Mouse (Mus musculus) MN1 (cell line): ENCODE results near the gene Daxx.
A peak's percentile ranks its signal among the peaks of the same experiment; 100 is the strongest.
"Not testable (repeated sequence)": the region's sequence is repeated elsewhere in the genome, so short reads cannot be mapped to it uniquely, and the experiment has no call there.

Experiments used
- DNase-seq: peaks from one replicate; pipeline ENCODE4 v3.0.0-alpha.2; 2016; ENCODE audit warnings: low spot score

Gene Daxx

DNA sequence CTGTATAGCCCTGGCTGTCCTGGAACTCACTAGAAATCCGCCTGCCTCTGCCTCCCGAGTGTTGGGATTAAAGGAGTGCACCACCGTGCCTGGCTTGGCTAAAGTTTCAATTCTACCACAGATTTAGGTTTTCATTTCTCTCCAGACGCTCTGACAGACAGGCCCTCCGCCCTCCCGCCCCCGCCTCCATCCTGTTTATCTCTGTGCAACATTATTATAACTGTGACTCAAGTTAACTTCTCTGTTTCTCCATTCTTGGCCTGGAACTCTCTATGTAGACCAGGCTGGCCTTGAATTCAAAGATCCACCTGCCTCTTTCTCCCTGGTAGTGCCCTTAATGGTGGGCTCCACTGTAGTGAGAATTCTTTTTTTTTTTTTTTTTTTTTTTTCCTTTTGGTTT lies 6.7 kb upstream of the Daxx start:
- DNase-seq, result no peak

DNA sequence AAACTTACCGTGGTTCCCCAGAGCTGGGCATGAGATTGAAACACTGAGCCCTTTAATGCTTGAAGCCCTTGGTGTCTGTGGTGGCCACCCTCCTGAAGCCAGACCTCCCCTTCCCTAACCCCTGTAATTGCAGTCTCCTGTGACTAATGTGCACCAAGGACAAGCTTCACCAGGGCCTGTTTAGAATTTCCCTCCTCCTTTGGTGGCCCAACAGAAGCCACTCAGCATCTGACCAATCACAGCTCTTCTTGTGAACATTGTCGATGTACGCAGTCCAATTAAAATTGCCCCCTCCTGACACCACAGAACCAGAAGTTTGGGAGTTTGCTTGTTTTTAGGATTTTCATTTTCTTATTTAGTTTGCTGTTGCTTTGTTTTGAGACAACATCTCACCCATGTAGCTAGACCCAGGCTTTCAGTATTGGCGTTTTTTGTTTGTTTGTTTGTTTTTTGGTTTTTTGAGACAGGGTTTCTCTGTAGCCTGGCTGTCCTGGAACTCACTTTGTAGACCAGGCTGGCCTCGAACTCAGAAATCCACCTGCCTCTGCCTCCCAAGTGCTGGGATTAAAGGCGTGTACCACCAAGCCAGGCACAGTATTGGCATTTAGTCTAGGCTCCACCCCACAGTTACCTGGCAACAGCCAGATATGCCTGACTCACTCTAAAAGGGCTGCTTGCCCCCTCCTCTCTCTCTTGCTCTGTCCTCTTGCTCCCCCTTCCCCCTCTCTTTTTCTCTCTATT lies 5.1 kb upstream of the Daxx start:
- DNase-seq, result not testable (repeated sequence)

- DNase-seq, result not testable (repeated sequence)
Observed at GRCm38 (mm10) chr17:33904835-33905234, 4.4 kb upstream of the Daxx start, which contains the start of gene Platr17. TSS of gene Platr17 (plus strand) at chr17:33905135.

DNA sequence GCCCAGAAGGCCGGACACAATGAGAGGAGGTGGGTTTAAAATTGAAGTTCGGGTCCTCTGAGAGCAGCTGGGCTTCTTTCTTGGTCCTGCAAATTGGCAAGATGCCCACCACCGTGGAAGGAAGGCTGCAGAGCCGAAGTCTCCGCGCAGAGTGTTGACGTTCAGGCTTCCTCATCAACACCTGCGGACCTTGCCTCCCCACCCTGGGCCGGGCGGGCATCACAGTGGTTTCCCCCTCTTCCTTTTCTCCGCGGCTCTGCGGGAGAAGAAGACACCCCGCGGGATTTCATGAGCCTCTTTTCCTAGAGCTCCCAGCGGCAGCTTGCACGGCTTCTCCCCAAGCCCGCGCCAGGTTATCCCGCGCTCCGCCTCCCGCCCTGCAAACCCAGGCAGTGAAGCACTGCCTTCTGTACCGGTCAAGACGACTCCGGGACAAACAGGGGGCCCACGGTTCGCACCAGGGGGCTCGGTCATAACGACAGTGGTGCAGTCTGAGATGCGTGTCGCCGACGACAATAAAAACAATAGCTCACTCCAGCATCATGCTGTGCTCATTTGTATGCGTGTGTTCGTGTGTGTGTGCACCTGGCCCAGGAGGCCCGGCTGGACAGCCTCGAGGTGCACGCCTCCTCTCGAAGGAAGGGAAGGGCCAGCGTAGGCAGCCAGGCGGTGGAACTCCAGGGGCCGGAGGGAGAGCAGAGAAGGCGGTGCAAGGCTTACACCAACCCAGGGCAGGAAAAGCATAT lies 710 bp upstream of the Daxx start:
- DNase-seq, result peak; percentile 72

- peak; percentile 65 for DNase-seq
Observed at GRCm38 (mm10) chr17:33909869-33910250, 646 bp downstream of the Daxx start.

GRCm38 (mm10) chr17:33910346-33911051 lies 1.3 kb downstream of the Daxx start:
- peak; percentile 53 for DNase-seq

DNA sequence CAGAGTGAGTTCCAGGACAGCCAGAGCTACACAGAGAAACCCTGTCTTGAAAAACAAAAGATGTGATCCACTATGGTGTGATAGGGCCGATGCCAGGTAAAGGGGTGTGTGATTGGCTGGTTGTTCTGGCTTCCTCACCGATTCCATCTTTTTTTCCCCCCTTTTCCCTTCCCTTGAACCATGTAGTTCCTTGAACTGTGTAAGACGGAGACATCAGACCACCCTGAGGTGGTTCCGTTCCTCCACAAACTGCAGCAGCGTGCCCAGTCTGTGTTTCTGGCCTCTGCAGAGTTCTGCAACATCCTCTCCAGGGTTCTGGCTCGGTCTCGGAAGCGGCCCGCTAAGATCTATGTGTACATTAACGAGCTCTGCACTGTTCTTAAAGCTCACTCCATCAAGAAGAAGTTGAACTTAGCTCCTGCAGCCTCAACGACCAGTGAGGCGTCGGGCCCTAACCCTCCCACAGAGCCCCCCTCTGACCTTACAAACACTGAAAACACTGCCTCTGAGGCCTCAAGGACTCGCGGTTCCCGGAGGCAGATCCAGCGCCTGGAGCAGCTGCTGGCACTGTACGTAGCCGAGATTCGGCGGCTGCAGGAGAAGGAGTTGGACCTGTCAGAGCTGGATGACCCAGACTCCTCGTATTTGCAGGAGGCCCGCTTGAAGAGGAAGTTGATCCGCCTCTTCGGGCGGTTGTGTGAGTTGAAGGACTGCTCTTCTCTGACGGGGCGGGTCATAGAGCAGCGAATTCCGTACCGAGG lies 2.0 kb downstream of the Daxx start:
- no peak for DNase-seq

- no peak for DNase-seq
Observed at GRCm38 (mm10) chr17:33911813-33912414, 2.7 kb downstream of the Daxx start.

DNA sequence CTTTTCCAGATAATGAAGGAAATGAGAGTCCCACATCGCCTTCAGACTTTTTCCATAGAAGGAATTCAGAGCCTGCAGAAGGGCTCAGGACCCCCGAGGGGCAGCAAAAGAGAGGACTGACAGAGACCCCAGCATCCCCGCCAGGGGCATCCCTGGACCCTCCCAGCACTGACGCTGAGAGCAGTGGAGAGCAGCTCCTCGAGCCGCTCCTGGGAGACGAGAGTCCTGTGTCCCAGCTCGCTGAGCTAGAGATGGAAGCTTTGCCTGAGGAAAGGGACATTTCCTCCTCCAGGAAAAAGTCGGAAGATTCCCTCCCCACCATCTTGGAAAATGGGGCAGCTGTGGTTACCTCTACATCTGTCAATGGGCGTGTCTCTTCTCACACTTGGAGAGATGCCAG lies 4.0 kb downstream of the Daxx start:
- DNase-seq, result no peak

DNA sequence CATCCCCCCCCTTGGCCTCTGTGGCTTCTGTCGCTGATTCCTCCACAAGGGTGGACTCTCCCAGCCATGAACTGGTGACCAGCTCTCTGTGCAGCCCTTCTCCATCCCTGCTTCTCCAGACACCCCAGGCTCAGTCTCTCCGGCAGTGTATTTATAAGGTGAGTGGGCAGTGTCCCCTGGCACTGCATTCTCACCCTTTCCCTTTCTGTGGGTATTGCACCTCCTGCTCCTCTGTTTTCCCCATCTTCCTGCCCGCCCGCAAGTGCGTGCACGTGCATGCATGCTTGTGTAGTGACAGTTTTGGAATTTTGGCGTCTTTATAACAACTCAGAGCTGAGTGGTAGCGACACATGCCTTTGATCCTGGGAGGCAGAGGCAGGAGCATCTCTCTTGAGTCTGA lies 4.7 kb downstream of the Daxx start:
- no peak for DNase-seq

DNA sequence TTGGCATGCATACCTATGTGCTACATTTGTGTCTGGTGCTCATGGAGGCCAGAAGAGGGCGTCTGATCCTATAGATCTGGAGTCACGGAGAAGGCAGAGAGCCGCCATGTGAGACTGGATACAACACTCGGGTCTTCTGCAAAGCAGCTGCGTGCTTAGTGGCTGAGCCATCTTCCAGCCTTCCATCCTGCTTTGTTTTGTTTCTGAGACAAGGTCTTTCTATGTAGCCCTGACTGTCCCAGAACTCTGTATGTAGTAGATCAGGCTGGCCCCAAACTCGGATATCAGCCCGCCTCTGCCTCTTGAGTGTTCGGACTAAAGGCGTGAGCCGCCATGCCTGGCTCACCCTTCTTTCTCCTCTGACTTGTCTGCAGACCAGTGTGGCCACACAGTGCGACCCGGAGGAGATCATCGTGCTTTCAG lies 5.8 kb downstream of the Daxx start:
- DNase-seq, result no peak

DNA sequence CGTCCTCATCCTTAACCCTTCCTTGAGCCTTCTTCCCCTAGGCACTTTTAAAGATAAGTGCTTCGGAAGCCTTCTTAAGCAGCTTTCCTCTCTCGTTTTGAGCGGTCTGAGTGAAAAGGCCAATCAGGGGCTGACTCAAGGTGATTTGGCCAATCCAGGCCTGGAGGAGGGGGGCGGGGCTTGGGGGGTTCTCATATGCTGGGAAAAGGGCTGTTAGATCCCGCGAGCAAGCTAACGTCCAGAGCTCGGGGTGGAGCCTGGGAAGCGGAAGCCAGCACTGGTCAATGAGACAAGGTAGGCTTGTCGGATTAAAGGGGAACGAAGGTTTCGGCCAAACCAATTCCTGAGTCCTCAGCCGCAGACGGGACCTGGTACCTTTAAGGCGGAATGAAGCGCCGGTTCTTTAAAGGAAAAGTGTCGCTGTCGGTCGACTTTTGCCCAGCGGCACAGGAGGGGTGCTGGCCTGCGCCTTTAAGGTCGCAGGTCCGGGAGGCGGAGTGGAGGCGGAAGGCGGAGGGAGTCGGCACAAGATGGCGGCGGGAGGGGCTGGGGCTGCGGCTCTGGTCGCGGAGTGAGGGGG lies 6.5 kb downstream of the Daxx start, which contains the start of the genes Tapbp and Zbtb22:
Gene Tapbp (plus strand): TSS at position 229 of the 580 bp plus-strand sequence.
Gene Zbtb22 (plus strand): TSS at position 234 of the 580 bp plus-strand sequence.
- peak; percentile 99 for DNase-seq

GRCm38 (mm10) chr17:33916294-33916693 lies 7.1 kb downstream of the Daxx start:
- DNase-seq, result peak; percentile 38

- no peak for DNase-seq
Observed at GRCm38 (mm10) chr17:33916847-33917655, 7.8 kb downstream of the Daxx start.

DNA sequence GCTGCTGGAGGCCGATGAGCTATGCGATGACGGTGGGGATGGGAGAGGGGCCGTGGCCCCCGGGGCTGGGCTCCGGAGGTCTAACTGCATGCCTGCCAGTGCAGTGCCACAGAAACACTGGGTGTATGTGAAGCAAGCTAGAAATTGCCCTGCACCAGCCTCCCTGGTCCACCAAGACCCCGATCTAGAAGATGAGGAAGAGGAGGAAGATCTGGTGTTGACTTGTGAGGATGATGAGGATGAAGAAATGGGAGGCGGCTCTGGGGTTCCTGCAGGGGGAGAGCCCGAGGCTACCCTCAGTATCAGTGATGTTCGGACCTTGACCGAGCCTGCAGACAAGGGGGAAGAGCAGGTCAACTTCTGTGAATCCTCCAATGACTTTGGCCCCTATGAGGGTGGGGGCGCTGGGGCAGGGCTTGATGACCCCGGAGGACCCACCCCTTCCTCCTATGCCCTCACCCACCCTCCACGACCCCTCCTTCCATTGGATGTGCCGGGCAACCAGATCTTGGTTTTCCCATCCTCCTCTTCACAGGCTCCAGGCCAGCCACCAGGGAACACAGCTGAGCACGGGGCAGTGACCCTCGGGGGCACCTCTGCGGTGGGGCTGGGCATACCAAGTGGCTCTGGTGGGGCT lies 8.6 kb downstream of the Daxx start:
- DNase-seq, result no peak

GRCm38 (mm10) chr17:33918293-33919203 lies 9.3 kb downstream of the Daxx start:
- peak; percentile 45 for DNase-seq

- DNase-seq, result peak; percentile 93
Observed at GRCm38 (mm10) chr17:33919351-33920281, 10.4 kb downstream of the Daxx start.
